Mouse (Mus musculus): Measurements from ENCODE around the gene Cpeb3.

- TF ChIP-seq POLR2A (IDR thresholded peaks at IDR 0.05; ENCODE audit: control insufficient read depth, low read depth, low read length) (no peak), CTCF (IDR thresholded peaks at IDR 0.05; ENCODE audit: control insufficient read depth, insufficient read depth, insufficient replicate concordance, low read depth, low read length) (no peak)
These were observed 29.5 kb upstream of the Cpeb3 start for GRCm38 (mm10) chr19:37237712-37238437.
